Mouse (Mus musculus): ENCODE data around the gene Flt3l. TPM values are rescaled to one million over a fixed set of nuclear protein-coding genes. Genes with fewer than 3 reads are reported as not detected.

Gene Flt3l
- polyA plus RNA-seq, 1 experiment from 2014 or later: 2.4 TPM

GRCm38 (mm10) chr7:45161612-45162473 lies 25.6 kb upstream of the Flt3l start:
- Histone ChIP-seq H3K4me2 (ENCODE audit: low read length) (peak overlapping the region; percentile 73), H3K4me3 (replicated peaks; ENCODE audit: low read depth, low read length) (peak overlapping the region; percentile 29), H3K9me3 (replicated peaks; ENCODE audit: low read length) (no peaks in the 10 kb centered on the region), H3K9ac (ENCODE audit: low read depth, low read length) (peak overlapping the region; percentile 23; the same call in 1 of the 2 replicates), H3K36me3 (ENCODE audit: insufficient read depth, low read length) (0 out of 2 replicates have a peak, but pooled peaks cover 13% of the 10 kb centered on the region), H3K4me1 (replicated peaks; ENCODE audit: insufficient read depth, low read length) (peaks cover 5% of the 10 kb centered on the region; the same call in 1 of the 2 replicates), H3K27ac (no peak overlapping the region), H3K27me3 (ENCODE audit: insufficient read depth, low read length) (peaks cover 28% of the 10 kb centered on the region)
- DNase-seq (ENCODE audit: low spot score) (peak; percentile 98), ATAC-seq (replicated peaks; ENCODE audit: low FRiP score, low read depth) (peak; percentile 75)
- TF ChIP-seq CTCF (IDR thresholded peaks at IDR 0.05; ENCODE audit: low read depth): peak; percentile 82
- WGBS: 4% methylated on average over 35 of the region's 35 CpGs

- no peak overlapping the region for H3K27ac ChIP-seq
- H3K9me3 ChIP-seq (replicated peaks; ENCODE audit: low read length): no peaks in the 10 kb centered on the region
- ATAC-seq (replicated peaks; ENCODE audit: low FRiP score, low read depth): no peak
- peaks cover 13% of the 10 kb centered on the region; the same call in 1 of the 2 replicates for H3K36me3 ChIP-seq (ENCODE audit: insufficient read depth, low read length)
- H3K4me3 ChIP-seq (replicated peaks; ENCODE audit: low read depth, low read length): no peak overlapping the region
- TF ChIP-seq CTCF (IDR thresholded peaks at IDR 0.05; ENCODE audit: low read depth): no peak
- no peak overlapping the region for H3K9ac ChIP-seq (ENCODE audit: low read depth, low read length)
- H3K4me1 ChIP-seq (replicated peaks; ENCODE audit: insufficient read depth, low read length): peaks cover 5% of the 10 kb centered on the region; the same call in 1 of the 2 replicates
- 90% methylated on average over 3 of the region's 3 CpGs for WGBS
- no peak overlapping the region for H3K4me2 ChIP-seq (ENCODE audit: low read length)
- DNase-seq (ENCODE audit: low spot score): no peak
- H3K27me3 ChIP-seq (ENCODE audit: insufficient read depth, low read length): peaks cover 20% of the 10 kb centered on the region
These were observed 24.6 kb upstream of the Flt3l start for GRCm38 (mm10) chr7:45160866-45161265.

- Histone ChIP-seq H3K9me3 (replicated peaks; ENCODE audit: low read length) (no peaks in the 10 kb centered on the region), H3K36me3 (ENCODE audit: insufficient read depth, low read length) (peaks cover 13% of the 10 kb centered on the region; the same call in 1 of the 2 replicates), H3K9ac (ENCODE audit: low read depth, low read length) (no peak overlapping the region), H3K4me1 (replicated peaks; ENCODE audit: insufficient read depth, low read length) (peaks cover 5% of the 10 kb centered on the region; the same call in 1 of the 2 replicates), H3K4me2 (ENCODE audit: low read length) (no peak overlapping the region), H3K27ac (no peak overlapping the region), H3K27me3 (ENCODE audit: insufficient read depth, low read length) (peaks cover 20% of the 10 kb centered on the region), H3K4me3 (replicated peaks; ENCODE audit: low read depth, low read length) (no peak overlapping the region)
- WGBS: 93% methylated on average over 6 of the region's 6 CpGs
- TF ChIP-seq CTCF (IDR thresholded peaks at IDR 0.05; ENCODE audit: low read depth): no peak
- no peak for ATAC-seq (replicated peaks; ENCODE audit: low FRiP score, low read depth)
- DNase-seq (ENCODE audit: low spot score): no peak
These were observed 24.1 kb upstream of the Flt3l start for GRCm38 (mm10) chr7:45160316-45160800.

GRCm38 (mm10) chr7:45158991-45159390 lies 22.8 kb upstream of the Flt3l start:
- H3K27ac ChIP-seq: no peak overlapping the region
- no peak for TF ChIP-seq CTCF (IDR thresholded peaks at IDR 0.05; ENCODE audit: low read depth)
- no peak for ATAC-seq (replicated peaks; ENCODE audit: low FRiP score, low read depth)
- no peak overlapping the region for H3K4me2 ChIP-seq (ENCODE audit: low read length)
- no peak overlapping the region for H3K4me3 ChIP-seq (replicated peaks; ENCODE audit: low read depth, low read length)
- DNase-seq (ENCODE audit: low spot score): no peak
- H3K9ac ChIP-seq (ENCODE audit: low read depth, low read length): no peak overlapping the region
- 91% methylated on average over 6 of the region's 6 CpGs for WGBS
- H3K27me3 ChIP-seq (ENCODE audit: insufficient read depth, low read length): peaks cover 10% of the 10 kb centered on the region
- peaks cover 5% of the 10 kb centered on the region; the same call in 1 of the 2 replicates for H3K4me1 ChIP-seq (replicated peaks; ENCODE audit: insufficient read depth, low read length)
- no peaks in the 10 kb centered on the region for H3K9me3 ChIP-seq (replicated peaks; ENCODE audit: low read length)
- H3K36me3 ChIP-seq (ENCODE audit: insufficient read depth, low read length): peaks cover 13% of the 10 kb centered on the region; the same call in 1 of the 2 replicates

- 77% methylated on average over 14 of the region's 14 CpGs for WGBS
- no peaks in the 10 kb centered on the region for H3K9me3 ChIP-seq (replicated peaks; ENCODE audit: low read length)
- DNase-seq (ENCODE audit: low spot score): no peak
- H3K36me3 ChIP-seq (ENCODE audit: insufficient read depth, low read length): peaks cover 13% of the 10 kb centered on the region; the same call in 1 of the 2 replicates
- H3K4me3 ChIP-seq (replicated peaks; ENCODE audit: low read depth, low read length): no peak overlapping the region
- ATAC-seq (replicated peaks; ENCODE audit: low FRiP score, low read depth): no peak
- TF ChIP-seq CTCF (IDR thresholded peaks at IDR 0.05; ENCODE audit: low read depth): no peak
- no peaks in the 10 kb centered on the region for H3K27me3 ChIP-seq (ENCODE audit: insufficient read depth, low read length)
- H3K4me1 ChIP-seq (replicated peaks; ENCODE audit: insufficient read depth, low read length): no peaks in the 10 kb centered on the region; the same call in 1 of the 2 replicates
- no peak overlapping the region for H3K9ac ChIP-seq (ENCODE audit: low read depth, low read length)
- no peak overlapping the region for H3K27ac ChIP-seq
- H3K4me2 ChIP-seq (ENCODE audit: low read length): no peak overlapping the region
These were observed 21.2 kb upstream of the Flt3l start for GRCm38 (mm10) chr7:45157459-45157858.

- H3K4me2 ChIP-seq (ENCODE audit: low read length): no peak overlapping the region
- no peaks in the 10 kb centered on the region for H3K9me3 ChIP-seq (replicated peaks; ENCODE audit: low read length)
- H3K4me3 ChIP-seq (replicated peaks; ENCODE audit: low read depth, low read length): no peak overlapping the region
- ATAC-seq (replicated peaks; ENCODE audit: low FRiP score, low read depth) (no peak), DNase-seq (ENCODE audit: low spot score) (no peak)
- peaks cover 13% of the 10 kb centered on the region; the same call in 1 of the 2 replicates for H3K36me3 ChIP-seq (ENCODE audit: insufficient read depth, low read length)
- no peak overlapping the region for H3K9ac ChIP-seq (ENCODE audit: low read depth, low read length)
- no peaks in the 10 kb centered on the region for H3K4me1 ChIP-seq (replicated peaks; ENCODE audit: insufficient read depth, low read length)
- 94% methylated on average over 15 of the region's 15 CpGs for WGBS
- TF ChIP-seq CTCF (IDR thresholded peaks at IDR 0.05; ENCODE audit: low read depth): no peak
- H3K27ac ChIP-seq: no peak overlapping the region
- no peaks in the 10 kb centered on the region for H3K27me3 ChIP-seq (ENCODE audit: insufficient read depth, low read length)
These were observed 20.0 kb upstream of the Flt3l start for GRCm38 (mm10) chr7:45156206-45156605.

Measured in kidney, postnatal 0 days (tissue).